ENCODE assay signal across 8 mouse cellular contexts in genomic region chr4:126967241-126967863, GRCm38 (mm10). TPM values are rescaled to one million over a fixed set of nuclear protein-coding genes. Genes with fewer than 3 reads are reported as not detected.
A peak's percentile ranks its signal among the peaks of the same experiment; 100 is the strongest.
DNase-seq lines count a peak whose midpoint lies in the region; ATAC-seq and TF ChIP-seq lines count a peak whose summit lies in the region.

No protein-coding gene starts in this region.

- no peak for DNase-seq in layer of hippocampus, adult 2 months (ENCODE audit: low spot score in 2 of 2)
- no peak for DNase-seq in layer of hippocampus, adult 9-10 months (ENCODE audit: low spot score)
- peak; percentile 47 for DNase-seq in limb, embryonic 14.5 days (ENCODE audit: low spot score)
- peak; percentile 60 for DNase-seq in testis, postnatal 14 days (ENCODE audit: low spot score)

- H3K9ac ChIP-seq in forebrain, embryonic 12.5 days = peak overlapping the region; percentile 97
- peak overlapping the region; percentile 97 for H3K9ac ChIP-seq in hindbrain, embryonic 13.5 days
- H3K9ac ChIP-seq in limb, embryonic 14.5 days (ENCODE audit: low read depth, low read length, severe bottlenecking) = peak overlapping the region; percentile 97
- H3K9ac ChIP-seq in midbrain, embryonic 13.5 days (replicated peaks) = peak overlapping the region; percentile 94

- no peaks in the 10 kb centered on the region for H3K4me1 ChIP-seq in brown adipose tissue, adult 24 weeks (ENCODE audit: control insufficient read depth, insufficient read depth, insufficient read length, low read length)
- H3K4me1 ChIP-seq in forebrain, embryonic 12.5 days = peaks cover 5% of the 10 kb centered on the region
- H3K4me1 ChIP-seq in hindbrain, embryonic 13.5 days (replicated peaks) = peaks cover 10% of the 10 kb centered on the region
- 0 out of 2 replicates have a peak, but pooled peaks cover 6% of the 10 kb centered on the region for H3K4me1 ChIP-seq in limb, embryonic 14.5 days (ENCODE audit: control insufficient read depth, insufficient read depth, low read length)
- H3K4me1 ChIP-seq in midbrain, embryonic 13.5 days (replicated peaks) = peaks cover 13% of the 10 kb centered on the region

- ATAC-seq in forebrain, embryonic 12.5 days (ENCODE audit: low FRiP score) = peak; percentile 15
- ATAC-seq in hindbrain, embryonic 13.5 days (ENCODE audit: low FRiP score) = peak; percentile 34
- ATAC-seq in limb, embryonic 14.5 days (ENCODE audit: low FRiP score, low read depth) = 0 out of 2 replicates have a peak, but pooled peaks have one; percentile 6
- ATAC-seq in midbrain, embryonic 13.5 days = peak; percentile 34

- H3K27me3 ChIP-seq in forebrain, embryonic 12.5 days = no peaks in the 10 kb centered on the region
- peaks cover 6% of the 10 kb centered on the region; the same call in 1 of the 2 replicates for H3K27me3 ChIP-seq in hindbrain, embryonic 13.5 days
- H3K27me3 ChIP-seq in limb, embryonic 14.5 days (ENCODE audit: control insufficient read depth, insufficient read depth, low read length) = no peaks in the 10 kb centered on the region
- H3K27me3 ChIP-seq in midbrain, embryonic 13.5 days = peaks cover 5% of the 10 kb centered on the region; the same call in 1 of the 2 replicates

- peak overlapping the region; percentile 96 for H3K27ac ChIP-seq in layer of hippocampus, adult 2 months
- H3K27ac ChIP-seq in brown adipose tissue, adult 24 weeks (replicated peaks; ENCODE audit: low read depth, low read length) = peak overlapping the region; percentile 22; the same call in 1 of the 2 replicates
- H3K27ac ChIP-seq in forebrain, embryonic 12.5 days = peak overlapping the region; percentile 99
- peak overlapping the region; percentile 99 for H3K27ac ChIP-seq in hindbrain, embryonic 13.5 days
- peak overlapping the region; percentile 95 for H3K27ac ChIP-seq in limb, embryonic 14.5 days (replicated peaks; ENCODE audit: low read depth, low read length)
- peak overlapping the region; percentile 99 for H3K27ac ChIP-seq in midbrain, embryonic 13.5 days

- H3K9me3 ChIP-seq in forebrain, embryonic 12.5 days = no peaks in the 10 kb centered on the region
- H3K9me3 ChIP-seq in hindbrain, embryonic 13.5 days = no peaks in the 10 kb centered on the region
- 0 out of 2 replicates have a peak, but pooled peaks cover 2% of the 10 kb centered on the region for H3K9me3 ChIP-seq in limb, embryonic 14.5 days (ENCODE audit: control insufficient read depth, low read length)
- no peaks in the 10 kb centered on the region for H3K9me3 ChIP-seq in midbrain, embryonic 13.5 days

- no peak for TF ChIP-seq POLR2A in limb, embryonic 14.5 days (IDR thresholded peaks at IDR 0.05; ENCODE audit: borderline replicate concordance, extremely low read depth, insufficient read depth, insufficient read length)

- peak overlapping the region; percentile 75 for H3K4me3 ChIP-seq in layer of hippocampus, adult 2 months
- H3K4me3 ChIP-seq in brown adipose tissue, adult 24 weeks (ENCODE audit: insufficient read depth, low read depth, low read length) = peak overlapping the region; percentile 84
- H3K4me3 ChIP-seq in forebrain, embryonic 12.5 days (replicated peaks) = peak overlapping the region; percentile 97
- H3K4me3 ChIP-seq in hindbrain, embryonic 13.5 days = peak overlapping the region; percentile 93
- peak overlapping the region; percentile 91 for H3K4me3 ChIP-seq in limb, embryonic 14.5 days (replicated peaks; ENCODE audit: low read length)
- H3K4me3 ChIP-seq in midbrain, embryonic 13.5 days (replicated peaks) = peak overlapping the region; percentile 88

- H3K36me3 ChIP-seq in forebrain, embryonic 12.5 days (replicated peaks) = no peaks in the 10 kb centered on the region
- H3K36me3 ChIP-seq in hindbrain, embryonic 13.5 days = no peaks in the 10 kb centered on the region
- no peaks in the 10 kb centered on the region for H3K36me3 ChIP-seq in limb, embryonic 14.5 days (ENCODE audit: control insufficient read depth, insufficient read depth, low read length)
- no peaks in the 10 kb centered on the region for H3K36me3 ChIP-seq in midbrain, embryonic 13.5 days

- peak overlapping the region; percentile 76 for H3K4me2 ChIP-seq in forebrain, embryonic 12.5 days
- H3K4me2 ChIP-seq in hindbrain, embryonic 13.5 days = peak overlapping the region; percentile 86
- peak overlapping the region; percentile 58 for H3K4me2 ChIP-seq in limb, embryonic 14.5 days (replicated peaks; ENCODE audit: low read depth, low read length, severe bottlenecking)
- H3K4me2 ChIP-seq in midbrain, embryonic 13.5 days (replicated peaks) = peak overlapping the region; percentile 67

- no peak for TF ChIP-seq CTCF in layer of hippocampus, adult 2 months (conservative IDR thresholded peaks at IDR 0.05)

- 2% methylated on average over 25 of the region's 53 CpGs for WGBS in forebrain, embryonic 12.5 days
- WGBS in hindbrain, embryonic 13.5 days = 1% methylated on average over 30 of the region's 53 CpGs
- WGBS in limb, embryonic 14.5 days = 0% methylated on average over 13 of the region's 53 CpGs
- 3% methylated on average over 29 of the region's 53 CpGs for WGBS in midbrain, embryonic 13.5 days

RNA-seq across cellular contexts. Expression of gene Zmym4, which starts 0.6 kb away (rescaled TPM):
- 10 to 100 TPM; 47.6 to 51.9 TPM for total RNA-seq in layer of hippocampus, adult 2 months (2021)
- polyA plus RNA-seq in brown adipose tissue, adult 24 weeks (2012; ENCODE audit: insufficient read depth, insufficient read length, missing spikeins) = 5.8 and 9.0 TPM in 2 replicates
- 43.4 and 48.1 TPM in 2 replicates for polyA plus RNA-seq in forebrain, embryonic 12.5 days (2016; fragmentation: Nextera tagmentation; extraction: Ambion mirVana)
- 30.0 and 31.4 TPM in 2 replicates for polyA plus RNA-seq in hindbrain, embryonic 13.5 days (2015; fragmentation: Nextera tagmentation; extraction: Ambion mirVana)
- polyA plus RNA-seq in limb, embryonic 14.5 days (2012; rRNA removed) = 23.0 and 24.0 TPM in 2 replicates
- polyA plus RNA-seq in limb, embryonic 14.5 days (2014; fragmentation: Nextera tagmentation; extraction: Ambion mirVana) = 20.0 and 24.1 TPM in 2 replicates
- 31.0 and 37.5 TPM in 2 replicates for polyA plus RNA-seq in midbrain, embryonic 13.5 days (2015; fragmentation: Nextera tagmentation; extraction: Ambion mirVana)

RNA-seq across cellular contexts. Expression of gene Sfpq, which starts 53.8 kb away (rescaled TPM):
- total RNA-seq in layer of hippocampus, adult 2 months (2021) = 100 to 1,000 TPM; 279 to 306 TPM
- 88.9 and 120 TPM in 2 replicates for polyA plus RNA-seq in brown adipose tissue, adult 24 weeks (2012; ENCODE audit: insufficient read depth, insufficient read length, missing spikeins)
- 174 and 187 TPM in 2 replicates for polyA plus RNA-seq in forebrain, embryonic 12.5 days (2016; fragmentation: Nextera tagmentation; extraction: Ambion mirVana)
- 89.3 and 89.9 TPM in 2 replicates for polyA plus RNA-seq in hindbrain, embryonic 13.5 days (2015; fragmentation: Nextera tagmentation; extraction: Ambion mirVana)
- polyA plus RNA-seq in limb, embryonic 14.5 days (2012; rRNA removed) = 192 and 272 TPM in 2 replicates
- 106 and 122 TPM in 2 replicates for polyA plus RNA-seq in limb, embryonic 14.5 days (2014; fragmentation: Nextera tagmentation; extraction: Ambion mirVana)
- 98.6 and 102 TPM in 2 replicates for polyA plus RNA-seq in midbrain, embryonic 13.5 days (2015; fragmentation: Nextera tagmentation; extraction: Ambion mirVana)

Comparison
In these comparisons a context has a peak if more than half of its experiments do, and no peak if none do; other contexts are left out.
1. DNase-seq: peak in limb, embryonic 14.5 days (single experiment) and testis, postnatal 14 days (single experiment); none in layer of hippocampus, adult 2 months (0 of 2) and layer of hippocampus, adult 9-10 months (single experiment).
2. H3K27ac ChIP-seq: peak in every context shown above with its lines; median percentile 99 in forebrain, embryonic 12.5 days; 99 in hindbrain, embryonic 13.5 days; 99 in midbrain, embryonic 13.5 days; 96 in layer of hippocampus, adult 2 months; 95 in limb, embryonic 14.5 days; 22 in brown adipose tissue, adult 24 weeks.
3. Peak in every context shown above with its lines, with median percentiles within 50 percentile points of each other: H3K4me3 ChIP-seq, ATAC-seq, H3K4me2 ChIP-seq and H3K9ac ChIP-seq.